9 mouse cellular contexts compared by ENCODE assay signal in the genomic region with DNA sequence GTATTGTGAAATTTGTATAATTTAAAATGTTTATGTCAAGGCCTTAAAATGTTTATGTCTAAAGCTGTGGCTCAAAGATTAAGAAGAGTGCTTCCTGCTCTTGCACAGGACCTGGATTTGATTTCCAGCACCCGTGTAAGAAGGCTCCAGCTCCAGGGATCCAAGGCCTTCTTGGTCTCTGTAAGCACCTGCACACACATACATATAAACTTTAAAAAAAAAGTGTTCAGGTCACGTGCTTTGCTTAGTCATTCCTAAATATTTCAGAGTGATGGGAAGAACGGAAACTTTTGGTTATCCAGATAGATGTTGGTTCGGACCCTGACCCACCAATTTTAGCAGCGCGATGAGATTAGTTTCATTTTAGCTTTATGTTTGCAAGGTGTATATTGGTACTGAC. TPM values are rescaled to one million over a fixed set of nuclear protein-coding genes. Genes with fewer than 3 reads are reported as not detected.
A peak's percentile ranks its signal among the peaks of the same experiment; 100 is the strongest.
DNase-seq lines count a peak whose midpoint lies in the region; ATAC-seq lines count a peak whose summit lies in the region.
"Had no signal": no experiment of that assay in that cellular context is flagged by ENCODE, and none has a peak within 500 bp of the region (broad histone marks: within the 10 kb centered on the region; RNA-seq: fewer than 3 reads in every experiment).

No protein-coding gene starts in this region.

- no peaks in the 10 kb centered on the region for H3K27me3 ChIP-seq in neural tube, embryonic 11.5 days (ENCODE audit: control insufficient read depth, insufficient read depth, low read length)
- H3K27me3 ChIP-seq in liver, embryonic 12.5 days (replicated peaks), result no peaks in the 10 kb centered on the region

- no peaks in the 10 kb centered on the region; the same call in 1 of the 2 replicates for H3K36me3 ChIP-seq in neural tube, embryonic 11.5 days (ENCODE audit: control insufficient read depth, insufficient read depth, low read length)
- H3K36me3 ChIP-seq in liver, embryonic 12.5 days, result peaks cover 4% of the 10 kb centered on the region; the same call in 1 of the 2 replicates

- no peak overlapping the region for H3K27ac ChIP-seq in neural tube, embryonic 11.5 days (ENCODE audit: low read depth, low read length)
- H3K27ac ChIP-seq in liver, embryonic 12.5 days, result peak overlapping the region; percentile 94

- H3K4me2 ChIP-seq in neural tube, embryonic 11.5 days (ENCODE audit: low read depth), result peak overlapping the region; percentile 84
- H3K4me2 ChIP-seq in liver, embryonic 12.5 days, result peak overlapping the region; percentile 94

- no peak for ATAC-seq in neural tube, embryonic 11.5 days (ENCODE audit: insufficient read depth, low FRiP score, low TSS enrichment)
- ATAC-seq in liver, embryonic 12.5 days, result no peak

- no peaks in the 10 kb centered on the region for H3K9me3 ChIP-seq in neural tube, embryonic 11.5 days (ENCODE audit: control insufficient read depth, low read length)
- H3K9me3 ChIP-seq in liver, embryonic 12.5 days (replicated peaks), result peaks cover 3% of the 10 kb centered on the region; the same call in 1 of the 2 replicates

- peak; percentile 28 for DNase-seq in cerebellum, adult 9-10 months
- DNase-seq in cerebellum, adult 8-10 months, result no peak
- no peak for DNase-seq in neural tube, embryonic 11.5 days (ENCODE audit: low spot score)
- no peak for DNase-seq in neural tube, embryonic 10.5 days (ENCODE audit: extremely low spot score, low spot score)
- DNase-seq in adrenal gland, postnatal 36 days, result no peak
- DNase-seq in right cerebral cortex, postnatal 4 days, result no peak
- DNase-seq in frontal cortex, postnatal 25 days (ENCODE audit: low spot score in 2 of 2), result no peak
- DNase-seq: cerebellum, adult 11 months had no signal

- H3K4me1 ChIP-seq in neural tube, embryonic 11.5 days (ENCODE audit: control insufficient read depth, insufficient read depth, low read length), result 0 out of 2 replicates have a peak, but pooled peaks cover 3% of the 10 kb centered on the region
- H3K4me1 ChIP-seq in liver, embryonic 12.5 days, result peaks cover 30% of the 10 kb centered on the region

- 73% methylated on average over 6 of the region's 6 CpGs for WGBS in neural tube, embryonic 11.5 days
- WGBS in liver, embryonic 12.5 days (ENCODE audit: insufficient replicate concordance), result 64% methylated on average over 6 of the region's 6 CpGs

- H3K4me3 ChIP-seq in neural tube, embryonic 11.5 days (ENCODE audit: low read depth, low read length), result peak overlapping the region; percentile 67; the same call in 1 of the 2 replicates
- H3K4me3 ChIP-seq in liver, embryonic 12.5 days, result peak overlapping the region; percentile 73

- no peak overlapping the region for H3K9ac ChIP-seq in neural tube, embryonic 11.5 days (ENCODE audit: low read length)
- peak overlapping the region; percentile 87; the same call in 1 of the 2 replicates for H3K9ac ChIP-seq in liver, embryonic 12.5 days

RNA-seq across cellular contexts. Expression of a gene that starts 0.6 kb away (rescaled TPM):
- 5.5 and 8.4 TPM in 2 replicates for polyA plus RNA-seq in neural tube, embryonic 11.5 days (2014; fragmentation: Nextera tagmentation; extraction: Ambion mirVana)
- 2.4 and 2.9 TPM in 2 replicates for polyA plus RNA-seq in liver, embryonic 12.5 days (2016; fragmentation: Nextera tagmentation; extraction: Ambion mirVana)
- 1 to 10 TPM; 6.8 to 7.4 TPM for total RNA-seq in adrenal gland, postnatal 36 days (2021)

RNA-seq across cellular contexts. Expression of a gene that starts 31.5 kb away (rescaled TPM):
- polyA plus RNA-seq in neural tube, embryonic 11.5 days (2014; fragmentation: Nextera tagmentation; extraction: Ambion mirVana), result 1.1 and 1.3 TPM in 2 replicates
- not detected in 2 replicates for polyA plus RNA-seq in liver, embryonic 12.5 days (2016; fragmentation: Nextera tagmentation; extraction: Ambion mirVana)
- total RNA-seq in adrenal gland, postnatal 36 days (2021), result under 1 TPM in 1 of 2 experiments, not detected in 1; 0.33 TPM

RNA-seq across cellular contexts. Expression of a gene that starts 45.9 kb away (rescaled TPM):
- polyA plus RNA-seq in neural tube, embryonic 11.5 days (2014; fragmentation: Nextera tagmentation; extraction: Ambion mirVana), result 47.6 and 48.8 TPM in 2 replicates
- 17.4 and 18.9 TPM in 2 replicates for polyA plus RNA-seq in liver, embryonic 12.5 days (2016; fragmentation: Nextera tagmentation; extraction: Ambion mirVana)
- 10 to 100 TPM; 46.1 to 49.9 TPM for total RNA-seq in adrenal gland, postnatal 36 days (2021)

RNA-seq across cellular contexts. Expression of a gene that starts 54.8 kb away (rescaled TPM):
- 15.0 and 15.8 TPM in 2 replicates for polyA plus RNA-seq in neural tube, embryonic 11.5 days (2014; fragmentation: Nextera tagmentation; extraction: Ambion mirVana)
- 4.4 and 4.5 TPM in 2 replicates for polyA plus RNA-seq in liver, embryonic 12.5 days (2016; fragmentation: Nextera tagmentation; extraction: Ambion mirVana)
- total RNA-seq in adrenal gland, postnatal 36 days (2021), result 10 to 100 TPM; 23.3 to 29.0 TPM
